Mouse (Mus musculus): ENCODE measurements around the gene Snph. TPM values are rescaled to one million over a fixed set of nuclear protein-coding genes. Genes with fewer than 3 reads are reported as not detected.

Snph gene
- polyA plus RNA-seq, 1 experiment from 2014 or later = 0.36 TPM

GRCm38 (mm10) chr2:151543063-151543895, 89.1 kb downstream of the Snph start:
- H3K27me3 ChIP-seq (ENCODE audit: insufficient read depth, low read length) = no peaks in the 10 kb centered on the region
- under 1% methylated on average over 21 of the region's 21 CpGs for whole genome bisulfite sequencing
- H3K9me3 ChIP-seq (ENCODE audit: low read depth, low read length) = no peaks in the 10 kb centered on the region
- peak overlapping the region; percentile 72 for H3K4me2 ChIP-seq
- H3K4me3 ChIP-seq (ENCODE audit: low read depth, low read length) = peak overlapping the region; percentile 94
- peak overlapping the region; percentile 95 for H3K27ac ChIP-seq (ENCODE audit: low read depth)
- peaks cover 41% of the 10 kb centered on the region for H3K36me3 ChIP-seq (ENCODE audit: insufficient read depth)
- peak; percentile 69 for DNase-seq
- ATAC-seq (ENCODE audit: insufficient read depth) = peak; percentile 36; the same call in 1 of the 2 replicates
- H3K4me1 ChIP-seq (ENCODE audit: insufficient read depth) = peaks cover 11% of the 10 kb centered on the region
- H3K9ac ChIP-seq = peak overlapping the region; percentile 97
- no peak for TF ChIP-seq CTCF (IDR thresholded peaks at IDR 0.05; ENCODE audit: low read depth)

DNA sequence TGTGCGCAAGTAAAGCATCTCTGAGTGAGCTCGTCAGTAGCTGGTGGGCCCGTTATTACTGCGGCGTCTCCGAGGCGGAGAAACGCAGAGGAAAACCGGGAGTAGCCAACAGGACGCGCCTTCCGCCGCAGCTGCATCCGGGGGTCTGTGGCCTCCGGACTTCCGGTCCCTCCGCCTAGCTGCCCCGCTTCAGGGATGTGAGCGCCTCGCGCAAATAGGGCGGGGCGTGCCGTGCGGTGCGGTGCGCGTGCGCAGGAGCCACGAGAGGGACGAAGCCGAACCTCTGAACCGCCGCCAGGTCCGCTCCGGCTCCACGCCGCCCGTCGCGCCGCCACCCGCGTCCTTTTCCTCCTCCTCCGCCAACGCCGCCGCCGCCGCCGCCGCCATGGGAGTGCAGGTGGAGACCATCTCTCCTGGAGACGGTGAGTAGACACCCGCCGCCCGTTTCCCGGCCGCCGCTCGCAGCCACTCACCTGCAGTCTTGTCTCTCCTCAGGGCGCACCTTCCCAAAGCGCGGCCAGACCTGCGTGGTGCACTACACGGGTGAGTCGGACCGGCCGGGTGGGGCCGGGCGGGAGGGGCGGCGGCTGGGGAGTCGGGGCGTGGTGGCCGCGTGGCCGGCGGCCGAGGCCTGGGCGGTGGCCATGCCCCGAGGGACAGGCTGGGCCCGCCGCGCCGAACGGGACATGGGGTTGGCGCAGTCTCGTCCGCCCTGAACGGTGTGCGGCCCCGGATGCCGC, 89.9 kb downstream of the Snph start, which contains the start of gene Fkbp1a:
Gene Fkbp1a, plus strand, starts transcription at position 161 of the 740 bp plus-strand sequence.
- no peaks in the 10 kb centered on the region for H3K27me3 ChIP-seq (ENCODE audit: insufficient read depth, low read length)
- H3K4me3 ChIP-seq (ENCODE audit: low read depth, low read length) = peak within 1 kb of the TSS; percentile 94
- H3K9me3 ChIP-seq (ENCODE audit: low read depth, low read length) = no peaks in the 10 kb centered on the region
- H3K4me2 ChIP-seq = peak within 1 kb of the TSS; percentile 72
- TF ChIP-seq CTCF (IDR thresholded peaks at IDR 0.05; ENCODE audit: low read depth) = peak; percentile 3; the same call in 1 of the 2 replicates
- ATAC-seq (ENCODE audit: insufficient read depth) (peak; percentile 98), DNase-seq (peak; percentile 99)
- peak within 1 kb of the TSS; percentile 95 for H3K27ac ChIP-seq (ENCODE audit: low read depth)
- H3K9ac ChIP-seq = peak within 1 kb of the TSS; percentile 97
- peaks cover 33% of the 10 kb centered on the region for H3K36me3 ChIP-seq (ENCODE audit: insufficient read depth)
- H3K4me1 ChIP-seq (ENCODE audit: insufficient read depth) = peaks cover 11% of the 10 kb centered on the region
- WGBS = under 1% methylated on average over 86 of the region's 93 CpGs

Other genes starting within 250 kb of the Snph start
- not detected in 2 replicates for gene 4921509C19Rik, start 156.4 kb downstream of the Snph start, polyA plus RNA-seq (2014; fragmentation: Nextera tagmentation; extraction: Ambion mirVana)
- gene Nsfl1c, start 138.4 kb downstream of the Snph start, polyA plus RNA-seq (2014; fragmentation: Nextera tagmentation; extraction: Ambion mirVana) = 237 and 239 TPM in 2 replicates
- 861 and 873 TPM in 2 replicates for gene Fkbp1a, start 90.1 kb downstream of the Snph start, polyA plus RNA-seq (2014; fragmentation: Nextera tagmentation; extraction: Ambion mirVana)
- gene Sdcbp2, start 60.0 kb downstream of the Snph start, polyA plus RNA-seq (2014; fragmentation: Nextera tagmentation; extraction: Ambion mirVana) = 0.86 and 0.88 TPM in 2 replicates
- gene Rad21l, start 35.9 kb upstream of the Snph start, polyA plus RNA-seq (2014; fragmentation: Nextera tagmentation; extraction: Ambion mirVana) = not detected in 2 replicates
- gene Tmem74b, start 69.4 kb upstream of the Snph start, polyA plus RNA-seq (2014; fragmentation: Nextera tagmentation; extraction: Ambion mirVana) = 1.5 and 1.9 TPM in 2 replicates
- gene Psmf1, start 111.6 kb upstream of the Snph start, polyA plus RNA-seq (2014; fragmentation: Nextera tagmentation; extraction: Ambion mirVana) = 41.3 and 42.1 TPM in 2 replicates
- gene Rspo4, start 210.3 kb upstream of the Snph start, polyA plus RNA-seq (2014; fragmentation: Nextera tagmentation; extraction: Ambion mirVana) = 0.17 and 0.27 TPM in 2 replicates

All from lung, embryonic 14.5 days (tissue).